Mouse (Mus musculus) testis, adult 2 months (tissue): ENCODE measurements around the gene Cib1. TPM values are rescaled to one million over a fixed set of nuclear protein-coding genes. Genes with fewer than 3 reads are reported as not detected.

Source experiments
- H3K27ac ChIP-seq: fragments of 200-500 bp; 2 replicates; pipeline ENCODE4 v1.5.1; 2012; ENCODE audit warnings: low read depth, low read length; ENCODE audit not compliant: control insufficient read depth, insufficient read depth
- H3K27me3 ChIP-seq: fragments of 200-500 bp; 2 replicates; pipeline ENCODE4 v1.6.1; 2012; ENCODE audit warnings: mild to moderate bottlenecking, low read length, moderate library complexity; ENCODE audit not compliant: control insufficient read depth, insufficient read depth
- H3K36me3 ChIP-seq: fragments of 200-500 bp; 2 replicates; pipeline ENCODE4 v1.6.1; 2012; ENCODE audit warnings: mild to moderate bottlenecking, low read length; ENCODE audit not compliant: control insufficient read depth, insufficient read depth
- H3K4me1 ChIP-seq: fragments of 200-500 bp; 2 replicates; pipeline ENCODE4 v1.6.1; 2012; ENCODE audit warnings: low read length; ENCODE audit not compliant: control insufficient read depth, insufficient read depth
- H3K4me3 ChIP-seq: fragments of 200-500 bp; 2 replicates; pipeline ENCODE4 v1.5.1; 2012; ENCODE audit warnings: low read depth, mild to moderate bottlenecking, low read length, moderate library complexity, mixed read lengths; ENCODE audit not compliant: control insufficient read depth
- CTCF ChIP-seq: fragments of 200-500 bp; IDR thresholded peaks from 2 replicates; pipeline ENCODE4 v1.5.1; 2012; ENCODE audit warnings: low read depth, mild to moderate bottlenecking, inconsistent platforms, low read length, moderate library complexity; ENCODE audit not compliant: control insufficient read depth, insufficient read depth, insufficient replicate concordance
- POLR2A ChIP-seq: fragments of 200-500 bp; IDR thresholded peaks from 2 replicates; pipeline ENCODE4 v1.6.1; 2012; ENCODE audit warnings: low read depth, mild to moderate bottlenecking, inconsistent platforms, low read length, moderate library complexity; ENCODE audit not compliant: control insufficient read depth
- polyA plus RNA-seq: library from polyadenylated mRNA; depleted of rRNA; stranded (reverse); fragments of >200 nt; gene quantifications from 2 replicates; pipeline ENCODE4 v1.2.3, GENCODE M21; 2012

The Cib1 gene
- polyA plus RNA-seq, 1 experiment = 411 TPM

- no peaks in the 10 kb centered on the region for H3K36me3 ChIP-seq
- TF ChIP-seq CTCF (no peak), POLR2A (no peak)
- H3K4me3 ChIP-seq = no peak overlapping the region
- H3K27me3 ChIP-seq = no peaks in the 10 kb centered on the region
- H3K4me1 ChIP-seq = peaks cover 13% of the 10 kb centered on the region
- H3K27ac ChIP-seq = no peak overlapping the region
These were observed 26.7 kb downstream of the Cib1 start for GRCm38 (mm10) chr7:80205705-80206589.

GRCm38 (mm10) chr7:80204961-80205360, 27.7 kb downstream of the Cib1 start:
- TF ChIP-seq POLR2A = no peak
- Histone ChIP-seq H3K27ac (no peak overlapping the region), H3K4me3 (no peak overlapping the region), H3K36me3 (no peaks in the 10 kb centered on the region), H3K4me1 (peaks cover 13% of the 10 kb centered on the region), H3K27me3 (no peaks in the 10 kb centered on the region)

GRCm38 (mm10) chr7:80204362-80204761, 28.3 kb downstream of the Cib1 start:
- H3K27me3 ChIP-seq = no peaks in the 10 kb centered on the region
- H3K4me1 ChIP-seq = peaks cover 13% of the 10 kb centered on the region
- TF ChIP-seq CTCF (no peak), POLR2A (no peak)
- H3K36me3 ChIP-seq = no peaks in the 10 kb centered on the region
- H3K27ac ChIP-seq = no peak overlapping the region
- no peak overlapping the region for H3K4me3 ChIP-seq

- H3K4me1 ChIP-seq = peaks cover 16% of the 10 kb centered on the region
- no peak overlapping the region for H3K27ac ChIP-seq
- no peaks in the 10 kb centered on the region for H3K36me3 ChIP-seq
- TF ChIP-seq CTCF = no peak
- no peak for TF ChIP-seq POLR2A
- no peak overlapping the region for H3K4me3 ChIP-seq
- H3K27me3 ChIP-seq = no peaks in the 10 kb centered on the region
These were observed 28.9 kb downstream of the Cib1 start for GRCm38 (mm10) chr7:80203638-80204096.

GRCm38 (mm10) chr7:80202961-80203360, 29.7 kb downstream of the Cib1 start:
- H3K27me3 ChIP-seq = no peaks in the 10 kb centered on the region
- H3K4me1 ChIP-seq = peaks cover 17% of the 10 kb centered on the region
- TF ChIP-seq POLR2A (no peak), CTCF (no peak)
- no peak overlapping the region for H3K4me3 ChIP-seq
- no peaks in the 10 kb centered on the region for H3K36me3 ChIP-seq
- H3K27ac ChIP-seq = no peak overlapping the region

- H3K36me3 ChIP-seq = no peaks in the 10 kb centered on the region
- peaks cover 17% of the 10 kb centered on the region for H3K4me1 ChIP-seq
- H3K4me3 ChIP-seq = no peak overlapping the region
- no peak overlapping the region for H3K27ac ChIP-seq
- TF ChIP-seq CTCF (no peak), POLR2A (no peak)
- no peaks in the 10 kb centered on the region for H3K27me3 ChIP-seq
These were observed 30.6 kb downstream of the Cib1 start for GRCm38 (mm10) chr7:80201888-80202540.

- H3K36me3 ChIP-seq = no peaks in the 10 kb centered on the region
- H3K4me3 ChIP-seq = no peak overlapping the region
- TF ChIP-seq POLR2A = no peak
- no peak for TF ChIP-seq CTCF
- H3K27me3 ChIP-seq = no peaks in the 10 kb centered on the region
- H3K4me1 ChIP-seq = peaks cover 17% of the 10 kb centered on the region
- no peak overlapping the region for H3K27ac ChIP-seq
These were observed 31.6 kb downstream of the Cib1 start for GRCm38 (mm10) chr7:80200963-80201539.
